Mouse (Mus musculus) lung, postnatal 0 days (tissue): ENCODE measurements around the gene Epm2a.
"Not testable (repeated sequence)": the region's sequence is repeated elsewhere in the genome, so short reads cannot be mapped to it uniquely, and the experiment has no call there.

Source experiments
- CTCF ChIP-seq: IDR thresholded peaks from 2 replicates; pipeline ENCODE4 v1.5.1; 2016; ENCODE audit warnings: antibody characterized with exemption, mild to moderate bottlenecking
- EP300 ChIP-seq: IDR thresholded peaks from 2 replicates; pipeline ENCODE4 v1.6.1; 2016; ENCODE audit warnings: antibody characterized with exemption, mild to moderate bottlenecking, control low read depth

GRCm38 (mm10) chr10:11317856-11318454 is 25.2 kb upstream of the Epm2a start:
- TF ChIP-seq EP300, CTCF: not testable (repeated sequence)
